Comparison of ENCODE assay signal across 8 mouse cellular contexts in the genomic region with DNA sequence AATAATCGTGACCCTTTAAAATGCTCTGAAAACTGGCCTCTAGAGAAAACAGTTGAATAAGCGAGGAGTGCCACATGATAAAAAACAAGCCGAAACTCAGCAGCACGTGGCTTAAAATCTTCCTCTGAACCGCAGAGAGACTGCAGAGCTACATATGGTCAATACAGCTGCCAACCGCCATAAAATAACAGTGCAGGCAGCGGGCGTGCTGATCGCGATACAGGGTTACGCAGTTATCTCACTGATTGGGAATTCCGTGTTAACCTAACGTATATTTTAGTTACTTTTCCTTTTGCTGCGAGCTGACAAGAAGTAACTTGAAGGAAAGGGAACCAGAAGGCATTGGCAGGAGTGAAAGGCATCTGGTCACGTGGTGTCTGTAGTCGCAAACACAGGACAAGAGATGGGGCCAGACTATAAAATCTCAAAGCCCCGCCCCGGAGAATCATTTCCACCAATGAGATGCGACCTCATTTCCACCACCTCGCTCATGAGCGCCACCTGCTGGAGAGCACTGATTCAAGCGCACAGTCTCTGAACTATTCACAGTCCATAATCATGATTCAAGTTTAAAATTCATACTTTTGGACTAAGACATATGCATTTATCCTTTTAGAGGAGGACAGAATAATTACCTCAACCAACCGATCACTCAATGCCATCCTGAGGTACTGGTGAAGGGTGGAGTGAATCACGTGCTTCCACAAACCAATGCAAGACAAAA.
A peak's percentile ranks its signal among the peaks of the same experiment; 100 is the strongest.
DNase-seq lines count a peak whose midpoint lies in the region; ATAC-seq and TF ChIP-seq lines count a peak whose summit lies in the region.

No protein-coding gene starts in this region.

- no peaks in the 10 kb centered on the region for H3K36me3 ChIP-seq in midbrain, embryonic 14.5 days (ENCODE audit: control insufficient read depth, insufficient read depth, low read length)

- H3K27ac ChIP-seq in midbrain, embryonic 14.5 days (replicated peaks; ENCODE audit: low read depth, low read length): no peak overlapping the region

- DNase-seq in cerebellum, adult 18-20 months: peak; percentile 15 to 44
- DNase-seq in cerebellum, adult 11-12 months: no peak
- no peak for DNase-seq in lung, adult 2 months
- DNase-seq in lung, postnatal 25 days (ENCODE audit: low spot score): no peak
- DNase-seq in cerebellum, adult 9-11 months: peak; percentile 28
- DNase-seq in left cerebral cortex, postnatal 4 days: peak; percentile 29
- DNase-seq in thymus, postnatal 0 days (ENCODE audit: low spot score): peak; percentile 30
- no peak for DNase-seq in midbrain, embryonic 14.5 days

- H3K27me3 ChIP-seq in midbrain, embryonic 14.5 days (ENCODE audit: control insufficient read depth, insufficient read depth, low read length): no peaks in the 10 kb centered on the region

- intact Hi-C loops in left cerebral cortex, postnatal 4 days (cut with DNase I): no loop called here

- no peaks in the 10 kb centered on the region for H3K4me1 ChIP-seq in lung, adult 2 months (ENCODE audit: control insufficient read depth, insufficient read depth, low read length)
- no peaks in the 10 kb centered on the region for H3K4me1 ChIP-seq in midbrain, embryonic 14.5 days (ENCODE audit: control insufficient read depth, insufficient read depth, low read length)

- no peak overlapping the region for H3K4me2 ChIP-seq in midbrain, embryonic 14.5 days (ENCODE audit: low read length)

- TF ChIP-seq POLR2A in lung, adult 2 months (IDR thresholded peaks at IDR 0.05; ENCODE audit: borderline replicate concordance, extremely low read depth, low read depth, low read length): no peak

- H3K9ac ChIP-seq in midbrain, embryonic 14.5 days (replicated peaks; ENCODE audit: low read length): no peak overlapping the region

- WGBS in lung, adult 2 months: 90% methylated on average over 24 of the region's 24 CpGs
- 94% methylated on average over 24 of the region's 24 CpGs for WGBS in midbrain, embryonic 14.5 days

- no peak for ATAC-seq in midbrain, embryonic 14.5 days (ENCODE audit: low FRiP score, low TSS enrichment)

- peak; percentile 58 for TF ChIP-seq CTCF in lung, adult 2 months (IDR thresholded peaks at IDR 0.05; ENCODE audit: insufficient read depth, low read length)

- no peak overlapping the region for H3K4me3 ChIP-seq in lung, adult 2 months (replicated peaks; ENCODE audit: extremely low read depth, low read depth, low read length)
- H3K4me3 ChIP-seq in midbrain, embryonic 14.5 days (replicated peaks; ENCODE audit: low read depth, low read length): no peak overlapping the region

- no peaks in the 10 kb centered on the region for H3K9me3 ChIP-seq in midbrain, embryonic 14.5 days (ENCODE audit: control insufficient read depth, low read length)

Comparison
In these comparisons a context has a peak if more than half of its experiments do, and no peak if none do; other contexts are left out.
1. DNase-seq: peak in cerebellum, adult 18-20 months (2 of 2), cerebellum, adult 9-11 months (single experiment), left cerebral cortex, postnatal 4 days (single experiment) and thymus, postnatal 0 days (single experiment); none in cerebellum, adult 11-12 months (single experiment), lung, adult 2 months (single experiment), lung, postnatal 25 days (single experiment) and midbrain, embryonic 14.5 days (single experiment).